Mouse (Mus musculus) embryonic fibroblast, embryonic 13.5 days (primary cell): ENCODE data around the gene Cd8a. TPM values are rescaled to one million over a fixed set of nuclear protein-coding genes. Genes with fewer than 3 reads are reported as not detected.
"Not testable (repeated sequence)": the region's sequence is repeated elsewhere in the genome, so short reads cannot be mapped to it uniquely, and the experiment has no call there.

ENCODE experiments used
- H3K27ac ChIP-seq: 2 replicates; pipeline ENCODE4 v1.5.1; 2012; ENCODE audit warnings: low read length, control low read depth, inconsistent platforms; ENCODE audit not compliant: insufficient read depth
- H3K4me1 ChIP-seq: 2 replicates; pipeline ENCODE4 v1.6.1; 2011; ENCODE audit warnings: low read length; ENCODE audit not compliant: control insufficient read depth, insufficient read depth
- H3K4me3 ChIP-seq: 2 replicates; pipeline ENCODE4 v1.5.1; 2011; ENCODE audit warnings: mild to moderate bottlenecking, control low read depth, low read length; ENCODE audit not compliant: insufficient read depth
- CTCF ChIP-seq: IDR thresholded peaks from 2 replicates; pipeline ENCODE4 v1.5.1; 2011; ENCODE audit warnings: mild to moderate bottlenecking, control low read depth, low read length, moderate library complexity, borderline replicate concordance; ENCODE audit not compliant: insufficient read depth
- POLR2A ChIP-seq: IDR thresholded peaks from 2 replicates; pipeline ENCODE4 v1.6.1; 2011; ENCODE audit warnings: low read depth, mild to moderate bottlenecking, control low read depth, low read length, moderate library complexity
- polyA plus RNA-seq: library from polyadenylated mRNA; stranded (reverse); fragments of >200 nt; gene quantifications from 2 replicates; pipeline ENCODE4 v1.2.4, GENCODE M21; 2011; ENCODE audit warnings: low read depth; ENCODE audit not compliant: missing spikeins, insufficient read length

Gene Cd8a
- polyA plus RNA-seq, result not detected in 2 replicates

DNA sequence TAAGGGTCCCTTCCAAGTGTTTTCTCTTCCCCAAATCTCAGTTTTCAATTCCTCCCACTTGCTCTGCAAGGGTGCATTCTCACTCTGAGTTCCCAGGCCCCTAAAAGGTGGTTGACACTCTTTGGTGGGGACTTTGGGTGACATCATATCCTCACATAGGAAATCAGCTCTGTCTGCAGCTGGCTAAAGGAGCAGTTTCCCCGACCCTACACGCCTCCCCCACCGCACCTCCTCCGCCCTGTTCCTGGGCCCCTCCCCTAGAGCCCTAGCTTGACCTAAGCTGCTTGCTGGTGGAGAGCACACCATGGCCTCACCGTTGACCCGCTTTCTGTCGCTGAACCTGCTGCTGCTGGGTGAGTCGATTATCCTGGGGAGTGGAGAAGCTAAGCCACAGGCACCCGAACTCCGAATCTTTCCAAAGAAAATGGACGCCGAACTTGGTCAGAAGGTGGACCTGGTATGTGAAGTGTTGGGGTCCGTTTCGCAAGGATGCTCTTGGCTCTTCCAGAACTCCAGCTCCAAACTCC, at the start of gene Cd8a:
Gene Cd8a (plus strand): TSS at position 179 of the 527 bp plus-strand sequence.
- Histone ChIP-seq H3K4me1 (no peaks in the 10 kb centered on the region), H3K27ac (no peak within 1 kb of the TSS), H3K4me3 (no peak within 1 kb of the TSS)
- TF ChIP-seq POLR2A (no peak), CTCF (no peak)

GRCm38 (mm10) chr6:71324816-71325215, 48.4 kb upstream of the Cd8a start:
- TF ChIP-seq CTCF, result no peak
- TF ChIP-seq POLR2A, result no peak
- H3K4me1 ChIP-seq, result no peaks in the 10 kb centered on the region
- H3K27ac ChIP-seq, result no peak overlapping the region
- no peak overlapping the region for H3K4me3 ChIP-seq

DNA sequence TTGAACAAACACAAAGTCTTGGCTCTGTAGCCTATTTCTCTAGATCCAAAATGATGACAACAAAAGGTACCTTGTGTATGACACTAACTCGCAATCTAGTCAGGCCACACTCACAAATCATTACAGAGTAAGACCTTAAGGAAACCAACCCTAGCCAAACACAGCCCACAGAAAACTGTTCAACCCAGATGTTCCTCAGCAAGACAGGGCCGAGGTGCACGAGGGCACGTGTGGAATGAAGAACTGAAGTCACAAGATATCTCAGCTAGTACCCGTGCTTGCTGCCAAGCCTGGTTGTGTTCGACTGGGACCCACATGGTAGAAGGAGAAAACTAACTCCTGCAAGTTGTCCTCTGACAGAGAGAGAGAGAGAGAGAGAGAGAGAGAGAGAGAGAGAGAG, 43.3 kb upstream of the Cd8a start:
- H3K4me1 ChIP-seq, result no peaks in the 10 kb centered on the region
- H3K4me3 ChIP-seq, result no peak overlapping the region
- TF ChIP-seq POLR2A (no peak), CTCF (no peak)
- no peak overlapping the region for H3K27ac ChIP-seq

- TF ChIP-seq CTCF (no peak), POLR2A (no peak)
Measured at GRCm38 (mm10) chr6:71330486-71330885, 42.7 kb upstream of the Cd8a start.

GRCm38 (mm10) chr6:71331491-71331890, 41.7 kb upstream of the Cd8a start:
- H3K4me3 ChIP-seq, H3K4me1 ChIP-seq, H3K27ac ChIP-seq: not testable (repeated sequence)

More at GRCm38 (mm10) chr6:71330486-71330885, 42.7 kb upstream of the Cd8a start:
- Histone ChIP-seq H3K27ac (no peak overlapping the region), H3K4me1 (no peaks in the 10 kb centered on the region), H3K4me3 (no peak overlapping the region)

- no peak for TF ChIP-seq CTCF
- TF ChIP-seq POLR2A, result no peak
- Histone ChIP-seq H3K4me1 (no peaks in the 10 kb centered on the region), H3K4me3 (no peak overlapping the region), H3K27ac (no peak overlapping the region)
Measured at GRCm38 (mm10) chr6:71332236-71332965, 40.8 kb upstream of the Cd8a start.

- TF ChIP-seq POLR2A, result no peak
- TF ChIP-seq CTCF, result no peak
- Histone ChIP-seq H3K4me3 (no peak overlapping the region), H3K27ac (no peak overlapping the region), H3K4me1 (no peaks in the 10 kb centered on the region)
Measured at GRCm38 (mm10) chr6:71333031-71333430, 40.2 kb upstream of the Cd8a start.

- Histone ChIP-seq H3K4me3 (no peak overlapping the region), H3K4me1 (no peaks in the 10 kb centered on the region), H3K27ac (no peak overlapping the region)
- TF ChIP-seq CTCF, result no peak
- TF ChIP-seq POLR2A, result no peak
Measured at GRCm38 (mm10) chr6:71333578-71334273, 39.5 kb upstream of the Cd8a start.

GRCm38 (mm10) chr6:71337666-71338065, 35.6 kb upstream of the Cd8a start:
- Histone ChIP-seq H3K27ac (no peak overlapping the region), H3K4me1 (no peaks in the 10 kb centered on the region), H3K4me3 (no peak overlapping the region)
- TF ChIP-seq POLR2A, result no peak
- no peak for TF ChIP-seq CTCF

- H3K4me3 ChIP-seq, result no peak overlapping the region
- TF ChIP-seq CTCF (no peak), POLR2A (no peak)
- no peaks in the 10 kb centered on the region for H3K4me1 ChIP-seq
- no peak overlapping the region for H3K27ac ChIP-seq
Measured at GRCm38 (mm10) chr6:71338941-71339340, 34.3 kb upstream of the Cd8a start.
